Mouse (Mus musculus): Measurements from ENCODE around the gene Dnajb12. TPM values are rescaled to one million over a fixed set of nuclear protein-coding genes. Genes with fewer than 3 reads are reported as not detected.

Dnajb12 gene
- total and polyA plus RNA-seq, 2 experiments = 22.4 to 47.0 TPM

DNA sequence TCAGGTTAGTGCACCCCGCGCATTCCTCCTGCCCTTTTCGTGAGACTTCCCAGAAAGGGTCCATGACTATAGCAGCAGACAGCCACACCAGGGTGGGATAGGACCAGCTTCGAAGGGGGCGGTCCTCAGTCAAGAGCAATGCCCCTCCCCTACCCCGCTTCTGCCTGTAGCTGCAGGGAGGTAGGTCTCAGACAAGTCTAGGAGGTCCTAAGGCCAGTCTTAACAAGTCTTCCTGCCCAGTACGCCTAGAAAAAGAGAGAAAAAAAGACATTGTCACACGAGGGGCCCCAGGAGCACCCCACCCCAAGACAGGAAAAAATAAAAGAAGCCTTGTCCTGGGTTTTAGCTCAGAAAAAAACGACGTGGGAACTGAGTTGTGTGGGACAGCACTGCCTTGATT, 37.3 kb downstream of the Dnajb12 start:
- Histone ChIP-seq H3K4me1 (ENCODE audit: control insufficient read depth, insufficient read depth, low read length) (peaks cover 11% of the 10 kb centered on the region), H3K27ac (replicated peaks; ENCODE audit: insufficient read depth, low read depth, low read length) (peak overlapping the region; percentile 63), H3K36me3 (ENCODE audit: control insufficient read depth, insufficient read depth, low read length) (no peaks in the 10 kb centered on the region), H3K9ac (ENCODE audit: low read depth, low read length) (peak overlapping the region; percentile 48), H3K27me3 (ENCODE audit: control insufficient read depth, insufficient read depth, low read length) (no peaks in the 10 kb centered on the region), H3K79me2 (ENCODE audit: control insufficient read depth, insufficient read depth, low read length) (no peaks in the 10 kb centered on the region), H3K4me3 (ENCODE audit: insufficient read depth, low read depth, low read length) (peak overlapping the region; percentile 36; the same call in 1 of the 2 replicates)
- peak; percentile 37 for DNase-seq (ENCODE audit: extremely low read depth, low read depth, low spot score)
- TF ChIP-seq POLR2A (IDR thresholded peaks at IDR 0.05; ENCODE audit: extremely low read depth, insufficient read depth, low read length) (no peak), CTCF (IDR thresholded peaks at IDR 0.05; ENCODE audit: low read depth, low read length) (no peak)
- WGBS = 3% methylated on average over 10 of the region's 10 CpGs

DNA sequence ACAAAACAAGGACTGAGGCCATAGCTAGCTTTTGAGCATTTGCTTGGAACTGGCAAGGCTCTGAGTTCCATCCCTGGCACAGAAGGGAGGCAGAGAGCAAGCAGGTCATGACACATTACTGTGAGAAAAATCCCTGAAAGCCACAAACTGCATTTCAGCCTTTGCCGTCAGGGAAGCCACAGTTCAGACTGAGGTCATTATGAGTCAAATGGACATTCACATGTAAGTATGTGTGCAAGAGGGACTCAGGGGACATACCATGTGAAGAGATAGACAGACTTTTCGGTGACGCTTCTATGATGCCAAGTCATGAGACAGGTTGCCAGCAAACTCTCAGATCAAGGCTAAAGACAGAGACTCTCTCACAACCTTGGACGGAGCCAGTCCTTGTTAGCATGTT, 38.8 kb downstream of the Dnajb12 start:
- no peak for TF ChIP-seq POLR2A (IDR thresholded peaks at IDR 0.05; ENCODE audit: extremely low read depth, insufficient read depth, low read length)
- TF ChIP-seq CTCF (IDR thresholded peaks at IDR 0.05; ENCODE audit: low read depth, low read length) = no peak
- WGBS = 80% methylated on average over 4 of the region's 4 CpGs
- H3K36me3 ChIP-seq (ENCODE audit: control insufficient read depth, insufficient read depth, low read length) = no peaks in the 10 kb centered on the region
- no peaks in the 10 kb centered on the region for H3K27me3 ChIP-seq (ENCODE audit: control insufficient read depth, insufficient read depth, low read length)
- no peak overlapping the region for H3K4me3 ChIP-seq (ENCODE audit: insufficient read depth, low read depth, low read length)
- H3K4me1 ChIP-seq (ENCODE audit: control insufficient read depth, insufficient read depth, low read length) = peaks cover 11% of the 10 kb centered on the region
- H3K79me2 ChIP-seq (ENCODE audit: control insufficient read depth, insufficient read depth, low read length) = no peaks in the 10 kb centered on the region
- no peak for DNase-seq (ENCODE audit: extremely low read depth, low read depth, low spot score)
- H3K27ac ChIP-seq (replicated peaks; ENCODE audit: insufficient read depth, low read depth, low read length) = no peak overlapping the region
- H3K9ac ChIP-seq (ENCODE audit: low read depth, low read length) = no peak overlapping the region

DNA sequence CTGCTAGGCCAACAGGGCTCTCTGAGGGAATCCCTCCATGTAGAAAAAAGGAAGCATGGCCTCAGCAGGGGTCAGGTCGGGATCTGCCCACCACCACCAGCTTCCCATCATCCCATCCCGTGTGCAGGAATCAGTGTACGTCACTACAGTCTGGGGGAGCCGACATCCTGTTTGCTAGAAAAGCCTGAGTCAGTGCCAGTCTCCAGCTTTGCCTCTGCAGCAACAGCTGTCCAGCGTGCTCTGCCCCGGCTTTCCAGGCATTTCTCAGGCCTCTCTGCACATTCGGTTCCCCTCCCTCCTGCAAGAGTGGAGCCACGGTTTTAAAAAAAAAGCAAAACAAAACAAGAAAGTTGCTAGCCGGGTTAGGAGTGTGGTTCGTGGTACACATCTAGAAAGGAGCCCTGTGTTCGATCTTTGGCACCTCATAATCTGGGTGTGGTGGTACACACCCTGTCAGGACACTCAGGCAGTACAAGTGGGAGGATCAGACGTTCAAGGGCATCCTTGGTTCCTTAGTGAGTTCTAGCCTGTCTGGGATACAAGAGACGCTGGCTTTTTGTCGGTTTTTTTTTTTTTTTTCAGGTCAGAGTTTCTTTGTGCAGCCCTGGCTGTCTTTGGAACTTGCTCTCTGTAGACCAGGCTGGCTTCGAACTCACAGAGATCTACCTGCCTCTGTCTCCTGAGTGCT, 40.3 kb downstream of the Dnajb12 start:
- H3K4me1 ChIP-seq (ENCODE audit: control insufficient read depth, insufficient read depth, low read length) = peaks cover 11% of the 10 kb centered on the region
- H3K27me3 ChIP-seq (ENCODE audit: control insufficient read depth, insufficient read depth, low read length) = no peaks in the 10 kb centered on the region
- no peak overlapping the region for H3K9ac ChIP-seq (ENCODE audit: low read depth, low read length)
- WGBS = 68% methylated on average over 15 of the region's 15 CpGs
- no peak overlapping the region for H3K4me3 ChIP-seq (ENCODE audit: insufficient read depth, low read depth, low read length)
- H3K36me3 ChIP-seq (ENCODE audit: control insufficient read depth, insufficient read depth, low read length) = no peaks in the 10 kb centered on the region
- DNase-seq (ENCODE audit: extremely low read depth, low read depth, low spot score) = no peak
- TF ChIP-seq POLR2A (IDR thresholded peaks at IDR 0.05; ENCODE audit: extremely low read depth, insufficient read depth, low read length) (no peak), CTCF (IDR thresholded peaks at IDR 0.05; ENCODE audit: low read depth, low read length) (no peak)
- no peaks in the 10 kb centered on the region for H3K79me2 ChIP-seq (ENCODE audit: control insufficient read depth, insufficient read depth, low read length)
- peak overlapping the region; percentile 38 for H3K27ac ChIP-seq (replicated peaks; ENCODE audit: insufficient read depth, low read depth, low read length)

DNA sequence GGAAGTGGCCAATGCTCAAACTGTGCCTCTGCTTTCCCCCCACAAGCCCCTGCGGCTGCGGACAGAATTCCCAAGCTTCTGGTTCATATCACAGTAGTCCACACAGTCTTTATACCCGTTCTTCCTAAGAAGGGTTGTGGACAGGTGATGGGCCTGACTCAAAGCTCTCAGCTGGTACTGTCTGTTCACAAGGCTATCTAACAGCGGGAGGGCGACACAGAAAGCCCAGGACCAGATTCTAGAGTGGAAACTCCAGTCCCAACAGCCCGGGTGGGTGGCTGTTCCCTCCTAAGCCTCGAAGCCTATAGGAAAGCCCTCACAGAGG, 41.1 kb downstream of the Dnajb12 start:
- H3K79me2 ChIP-seq (ENCODE audit: control insufficient read depth, insufficient read depth, low read length) = no peaks in the 10 kb centered on the region
- no peak overlapping the region for H3K27ac ChIP-seq (replicated peaks; ENCODE audit: insufficient read depth, low read depth, low read length)
- H3K4me3 ChIP-seq (ENCODE audit: insufficient read depth, low read depth, low read length) = no peak overlapping the region
- no peaks in the 10 kb centered on the region for H3K36me3 ChIP-seq (ENCODE audit: control insufficient read depth, insufficient read depth, low read length)
- WGBS = 71% methylated on average over 7 of the region's 7 CpGs
- no peak for DNase-seq (ENCODE audit: extremely low read depth, low read depth, low spot score)
- TF ChIP-seq POLR2A (IDR thresholded peaks at IDR 0.05; ENCODE audit: extremely low read depth, insufficient read depth, low read length) (no peak), CTCF (IDR thresholded peaks at IDR 0.05; ENCODE audit: low read depth, low read length) (no peak)
- no peaks in the 10 kb centered on the region for H3K27me3 ChIP-seq (ENCODE audit: control insufficient read depth, insufficient read depth, low read length)
- H3K4me1 ChIP-seq (ENCODE audit: control insufficient read depth, insufficient read depth, low read length) = peaks cover 7% of the 10 kb centered on the region
- H3K9ac ChIP-seq (ENCODE audit: low read depth, low read length) = no peak overlapping the region

DNA sequence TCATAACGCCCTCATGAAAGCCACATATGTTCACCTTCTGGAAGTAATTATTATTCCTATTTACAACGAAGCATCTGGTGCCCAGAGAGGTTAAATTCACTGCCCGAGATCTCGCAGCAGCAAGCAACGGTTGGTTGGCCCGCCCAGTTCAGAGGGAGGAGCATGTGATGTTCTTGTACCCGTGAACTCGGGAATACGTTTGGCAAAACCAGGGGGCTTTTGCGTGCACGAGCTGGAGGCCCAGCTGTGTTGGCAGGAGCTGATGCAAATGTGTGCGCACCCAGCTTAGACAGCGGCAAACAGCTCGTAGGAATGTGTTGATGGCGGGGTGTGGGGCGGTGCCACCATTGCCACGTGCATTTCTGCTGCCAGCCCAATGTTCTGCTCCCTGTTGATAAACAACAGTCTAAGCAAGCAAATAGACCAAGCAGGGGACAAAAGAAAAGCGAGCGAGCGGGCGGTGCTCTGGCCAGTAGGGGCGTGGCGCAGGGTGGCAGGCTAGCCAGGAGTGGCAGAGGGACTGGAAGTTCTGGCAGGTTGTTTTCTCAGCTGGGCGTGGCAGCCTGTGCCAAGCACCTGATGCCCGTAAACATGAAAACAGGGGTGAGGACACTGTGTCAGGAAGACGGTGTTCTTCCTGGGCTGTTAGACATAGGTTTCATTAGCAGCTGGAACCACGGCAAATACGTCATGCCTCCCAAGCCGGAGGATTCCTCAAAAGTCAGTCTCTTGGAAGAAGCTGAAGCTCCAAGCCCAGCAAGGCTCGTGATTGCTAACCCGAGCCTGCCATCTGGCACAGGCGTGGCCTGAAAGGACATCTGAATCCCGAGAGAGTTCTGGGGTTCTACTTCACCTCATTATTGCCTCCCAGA, 41.7 kb downstream of the Dnajb12 start:
- WGBS = 9% methylated on average over 33 of the region's 33 CpGs
- Histone ChIP-seq H3K4me3 (ENCODE audit: insufficient read depth, low read depth, low read length) (peak overlapping the region; percentile 58), H3K36me3 (ENCODE audit: control insufficient read depth, insufficient read depth, low read length) (no peaks in the 10 kb centered on the region), H3K79me2 (ENCODE audit: control insufficient read depth, insufficient read depth, low read length) (no peaks in the 10 kb centered on the region), H3K9ac (ENCODE audit: low read depth, low read length) (peak overlapping the region; percentile 56), H3K4me1 (ENCODE audit: control insufficient read depth, insufficient read depth, low read length) (peaks cover 2% of the 10 kb centered on the region; the same call in 1 of the 2 replicates), H3K27me3 (ENCODE audit: control insufficient read depth, insufficient read depth, low read length) (no peaks in the 10 kb centered on the region), H3K27ac (replicated peaks; ENCODE audit: insufficient read depth, low read depth, low read length) (0 out of 2 replicates have a peak overlapping the region, but pooled peaks have one; percentile 13)
- peak; percentile 30; the same call in 1 of the 2 replicates for TF ChIP-seq CTCF (IDR thresholded peaks at IDR 0.05; ENCODE audit: low read depth, low read length)
- TF ChIP-seq POLR2A (IDR thresholded peaks at IDR 0.05; ENCODE audit: extremely low read depth, insufficient read depth, low read length) = no peak
- DNase-seq (ENCODE audit: extremely low read depth, low read depth, low spot score) = peak; percentile 82
